Comparison of ENCODE assay signal across 16 mouse cellular contexts in the genomic region with DNA sequence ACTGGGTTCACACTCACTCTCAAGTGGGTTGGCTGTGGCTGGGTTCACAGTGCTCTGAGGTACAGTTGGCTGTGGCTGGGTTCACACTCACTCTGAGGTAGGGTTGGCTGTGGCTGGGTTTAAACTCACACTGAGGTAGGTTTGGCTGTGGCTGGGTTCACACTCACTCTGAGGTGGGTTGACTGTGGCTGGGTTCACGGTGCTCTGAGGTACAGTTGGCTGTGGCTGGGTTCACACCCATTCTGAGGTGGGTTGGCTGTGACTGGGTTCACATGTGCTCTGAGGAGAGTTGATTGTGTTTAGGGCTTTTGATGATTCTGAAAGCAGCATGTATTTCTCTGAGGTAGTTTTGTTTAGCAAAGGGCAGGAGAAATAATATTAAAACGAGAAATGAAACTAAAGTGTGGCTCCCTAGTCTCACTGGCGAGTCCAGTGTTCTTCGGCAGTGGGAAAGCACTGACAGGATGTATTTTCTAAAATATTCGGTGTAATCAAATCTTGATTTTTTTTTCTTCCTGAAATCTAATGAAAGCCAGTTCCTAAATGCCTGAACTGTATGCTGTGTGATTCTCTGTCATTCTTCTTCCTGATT.
DNase-seq lines count a peak whose midpoint lies in the region; ATAC-seq and TF ChIP-seq lines count a peak whose summit lies in the region.
"Had no signal": no experiment of that assay in that cellular context is flagged by ENCODE, and none has a peak within 500 bp of the region (broad histone marks: within the 10 kb centered on the region; RNA-seq: fewer than 3 reads in every experiment).

No protein-coding gene starts in this region.

- no peak overlapping the region for H3K4me2 ChIP-seq in forebrain, embryonic 14.5 days (ENCODE audit: low read length)
- H3K4me2 ChIP-seq in neural tube, embryonic 14.5 days (ENCODE audit: low read depth, low read length), result no peak overlapping the region
- H3K4me2 ChIP-seq: embryonic facial prominence, embryonic 12.5 days; liver, embryonic 15.5 days had no signal

- no peak overlapping the region for H3K9ac ChIP-seq in forebrain, embryonic 14.5 days (ENCODE audit: low read length)
- H3K9ac ChIP-seq in liver, adult 2 months (ENCODE audit: low read depth, low read length), result no peak overlapping the region
- no peak overlapping the region for H3K9ac ChIP-seq in neural tube, embryonic 14.5 days (replicated peaks; ENCODE audit: low read depth, low read length)
- H3K9ac ChIP-seq: embryonic facial prominence, embryonic 12.5 days; liver, embryonic 15.5 days had no signal

- peak; percentile 35; the same call in 1 of the 2 replicates for ATAC-seq in forebrain, embryonic 14.5 days
- peak; percentile 79 for ATAC-seq in granulocyte monocyte progenitor cell, adult 5-6 weeks (replicated peaks; ENCODE audit: poor library complexity, severe bottlenecking)
- peak; percentile 18; the same call in 1 of the 2 replicates for ATAC-seq in neural tube, embryonic 14.5 days (ENCODE audit: low read depth)

- WGBS in forebrain, embryonic 14.5 days, result 93% methylated on average over 5 of the region's 5 CpGs
- WGBS in forebrain, embryonic 10.5 days, result 90% methylated on average over 5 of the region's 5 CpGs
- WGBS in liver, adult 2 months, result 86% methylated on average over 5 of the region's 5 CpGs
- WGBS in neural tube, embryonic 14.5 days, result 90% methylated on average over 5 of the region's 5 CpGs

- H3K27me3 ChIP-seq in forebrain, embryonic 14.5 days (replicated peaks; ENCODE audit: control insufficient read depth, insufficient read depth, low read length), result no peaks in the 10 kb centered on the region
- no peaks in the 10 kb centered on the region for H3K27me3 ChIP-seq in forebrain, embryonic 10.5 days (ENCODE audit: poor library complexity, severe bottlenecking)
- H3K27me3 ChIP-seq in liver, adult 2 months (ENCODE audit: control insufficient read depth, insufficient read depth, low read length), result no peaks in the 10 kb centered on the region
- no peaks in the 10 kb centered on the region for H3K27me3 ChIP-seq in neural tube, embryonic 14.5 days (ENCODE audit: control insufficient read depth, insufficient read depth, low read length)
- H3K27me3 ChIP-seq: embryonic facial prominence, embryonic 12.5 days; liver, embryonic 15.5 days had no signal

- H3K9me3 ChIP-seq in forebrain, embryonic 14.5 days (replicated peaks; ENCODE audit: control insufficient read depth, low read length), result no peaks in the 10 kb centered on the region
- no peaks in the 10 kb centered on the region for H3K9me3 ChIP-seq in forebrain, embryonic 10.5 days
- H3K9me3 ChIP-seq in neural tube, embryonic 14.5 days (ENCODE audit: control insufficient read depth, low read length), result no peaks in the 10 kb centered on the region
- H3K9me3 ChIP-seq: embryonic facial prominence, embryonic 12.5 days; liver, embryonic 15.5 days had no signal

- no peak overlapping the region for H3K4me3 ChIP-seq in forebrain, embryonic 14.5 days (ENCODE audit: low read depth, low read length)
- H3K4me3 ChIP-seq in forebrain, embryonic 10.5 days, result no peak overlapping the region
- no peak overlapping the region for H3K4me3 ChIP-seq in liver, adult 2 months (ENCODE audit: insufficient read depth, low read depth, low read length)
- H3K4me3 ChIP-seq in neural tube, embryonic 14.5 days (ENCODE audit: low read depth, low read length), result no peak overlapping the region
- H3K4me3 ChIP-seq in left cerebral cortex, adult 2 months, result no peak overlapping the region
- H3K4me3 ChIP-seq: embryonic facial prominence, embryonic 12.5 days; liver, embryonic 15.5 days had no signal

- no peak for DNase-seq in forebrain, embryonic 14.5 days (ENCODE audit: low spot score)
- no peak for DNase-seq in forebrain, embryonic 10.5 days (ENCODE audit: extremely low spot score, low spot score)
- DNase-seq in liver, adult 2 months (ENCODE audit: extremely low read depth, low read depth, low spot score), result peak; percentile 11
- no peak for DNase-seq in liver
- DNase-seq in ovary, postnatal 10 days (ENCODE audit: low spot score), result no peak
- no peak for DNase-seq in left cerebral cortex, adult 2 months (ENCODE audit: extremely low spot score in 1 of 2, low spot score in 2 of 2)
- DNase-seq: adrenal gland, adult 2 months; B cell, adult 2 months; cerebellum, postnatal 10 days; gastrocnemius, postnatal 25 days; lung, postnatal 14 days; thymus, postnatal 4 days had no signal

- no peak overlapping the region for H3K27ac ChIP-seq in forebrain, embryonic 14.5 days (ENCODE audit: low read depth, low read length)
- no peak overlapping the region for H3K27ac ChIP-seq in forebrain, embryonic 10.5 days
- no peak overlapping the region for H3K27ac ChIP-seq in liver, adult 2 months (replicated peaks; ENCODE audit: insufficient read depth, low read depth, low read length)
- no peak overlapping the region for H3K27ac ChIP-seq in neural tube, embryonic 14.5 days (ENCODE audit: low read depth, low read length)
- H3K27ac ChIP-seq in left cerebral cortex, adult 2 months, result no peak overlapping the region
- H3K27ac ChIP-seq: embryonic facial prominence, embryonic 12.5 days; liver, embryonic 15.5 days had no signal

- H3K79me2 ChIP-seq in liver, adult 2 months (ENCODE audit: control insufficient read depth, insufficient read depth, low read length), result peaks cover 3% of the 10 kb centered on the region; the same call in 1 of the 2 replicates

- TF ChIP-seq POLR2A in liver, adult 2 months (IDR thresholded peaks at IDR 0.05; ENCODE audit: extremely low read depth, insufficient read depth, low read length), result no peak

- H3K36me3 ChIP-seq in forebrain, embryonic 14.5 days (ENCODE audit: control insufficient read depth, insufficient read depth, low read length), result no peaks in the 10 kb centered on the region
- no peaks in the 10 kb centered on the region for H3K36me3 ChIP-seq in forebrain, embryonic 10.5 days (replicated peaks)
- H3K36me3 ChIP-seq in liver, adult 2 months (ENCODE audit: control insufficient read depth, insufficient read depth, low read length), result peaks cover under 1% of the 10 kb centered on the region; the same call in 1 of the 2 replicates
- H3K36me3 ChIP-seq in neural tube, embryonic 14.5 days (ENCODE audit: control insufficient read depth, insufficient read depth, low read length), result no peaks in the 10 kb centered on the region
- H3K36me3 ChIP-seq: embryonic facial prominence, embryonic 12.5 days; liver, embryonic 15.5 days had no signal

- H3K4me1 ChIP-seq in forebrain, embryonic 14.5 days (ENCODE audit: control insufficient read depth, insufficient read depth, low read length), result no peaks in the 10 kb centered on the region
- H3K4me1 ChIP-seq in forebrain, embryonic 10.5 days, result peaks cover 16% of the 10 kb centered on the region
- H3K4me1 ChIP-seq in liver, adult 2 months (ENCODE audit: control insufficient read depth, insufficient read depth, low read length), result no peaks in the 10 kb centered on the region
- H3K4me1 ChIP-seq in neural tube, embryonic 14.5 days (ENCODE audit: control insufficient read depth, insufficient read depth, low read length), result 0 out of 2 replicates have a peak, but pooled peaks cover 2% of the 10 kb centered on the region
- H3K4me1 ChIP-seq: embryonic facial prominence, embryonic 12.5 days; liver, embryonic 15.5 days had no signal

- TF ChIP-seq CTCF in liver, adult 2 months (IDR thresholded peaks at IDR 0.05; ENCODE audit: low read depth, low read length), result no peak
- TF ChIP-seq CTCF in left cerebral cortex, adult 2 months (IDR thresholded peaks at IDR 0.05), result no peak

- intact Hi-C loops in left cerebral cortex, adult 2 months (cut with DNase I), result no loop called here

Comparison
In these comparisons a context has a peak if more than half of its experiments do, and no peak if none do; other contexts are left out.
1. ATAC-seq: peak in every context shown above with its lines; median percentile 79 in granulocyte monocyte progenitor cell, adult 5-6 weeks; 35 in forebrain, embryonic 14.5 days; 18 in neural tube, embryonic 14.5 days.